Mouse (Mus musculus) erythroblast, embryonic 14.5 days (primary cell): ENCODE data around the gene Rasl11a.

Source experiments
- GATA1 ChIP-seq: IDR thresholded peaks from 2 replicates; pipeline ENCODE4 v1.6.1; 2012; ENCODE audit warnings: low read length, inconsistent platforms, mixed read lengths
- TAL1 ChIP-seq: IDR thresholded peaks from 3 replicates; pipeline ENCODE4 v1.6.1; 2012; ENCODE audit warnings: low read length, inconsistent platforms, mixed read lengths

- TF ChIP-seq GATA1 (no peak), TAL1 (no peak)
Measured at GRCm38 (mm10) chr5:146812866-146813265, 32.0 kb upstream of the Rasl11a start.
